22 mouse cellular contexts compared by ENCODE assay signal in the genomic region with DNA sequence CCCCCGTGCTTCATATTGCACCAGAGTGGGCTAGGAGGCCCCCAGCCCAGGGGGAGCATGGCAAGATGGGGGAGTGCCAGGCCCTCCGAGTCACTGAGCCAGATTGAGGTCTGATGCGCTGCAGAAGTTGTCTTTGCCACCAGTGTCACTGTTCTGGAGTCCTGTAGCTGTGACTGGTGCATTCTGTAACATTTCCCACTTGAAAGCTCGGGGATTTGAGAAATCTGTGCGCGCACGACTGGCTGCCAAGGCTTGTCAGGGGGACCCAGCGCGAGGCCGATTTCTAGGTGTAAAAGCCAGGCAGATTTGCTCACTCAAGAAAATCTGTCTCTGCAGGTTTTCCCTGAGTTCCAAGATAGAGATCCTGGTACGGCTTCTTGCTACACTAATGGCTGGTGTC. TPM values are rescaled to one million over a fixed set of nuclear protein-coding genes. Genes with fewer than 3 reads are reported as not detected.
DNase-seq lines count a peak whose midpoint lies in the region; ATAC-seq lines count a peak whose summit lies in the region.
"Had no signal": no experiment of that assay in that cellular context is flagged by ENCODE, and none has a peak within 500 bp of the region (broad histone marks: within the 10 kb centered on the region; RNA-seq: fewer than 3 reads in every experiment).

No protein-coding gene starts in this region.

- H3K27ac ChIP-seq in midbrain, embryonic 14.5 days (replicated peaks; ENCODE audit: low read depth, low read length) = 0 out of 2 replicates have a peak overlapping the region, but pooled peaks have one; percentile 32
- H3K27ac ChIP-seq in midbrain, embryonic 11.5 days (ENCODE audit: low read depth, low read length) = no peak overlapping the region
- H3K27ac ChIP-seq in embryonic facial prominence, embryonic 10.5 days (replicated peaks) = peak overlapping the region; percentile 37
- H3K27ac ChIP-seq in limb, embryonic 10.5 days = peak overlapping the region; percentile 19; the same call in 1 of the 2 replicates
- H3K27ac ChIP-seq: embryonic facial prominence, embryonic 15.5 days; heart, adult 2 months; heart, embryonic 15.5 days; stomach, postnatal 0 days had no signal

- no peak overlapping the region for H3K4me2 ChIP-seq in midbrain, embryonic 14.5 days (ENCODE audit: low read length)
- no peak overlapping the region for H3K4me2 ChIP-seq in midbrain, embryonic 11.5 days
- H3K4me2 ChIP-seq: embryonic facial prominence, embryonic 15.5 days; heart, embryonic 15.5 days had no signal

- 62% methylated on average over 11 of the region's 11 CpGs for WGBS in midbrain, embryonic 14.5 days
- WGBS in midbrain, embryonic 11.5 days = 74% methylated on average over 11 of the region's 11 CpGs
- 74% methylated on average over 11 of the region's 11 CpGs for WGBS in embryonic facial prominence, embryonic 10.5 days
- 83% methylated on average over 11 of the region's 11 CpGs for WGBS in limb, embryonic 10.5 days

- no peaks in the 10 kb centered on the region for H3K36me3 ChIP-seq in midbrain, embryonic 14.5 days (ENCODE audit: control insufficient read depth, insufficient read depth, low read length)
- H3K36me3 ChIP-seq in midbrain, embryonic 11.5 days (ENCODE audit: control insufficient read depth, insufficient read depth, low read length) = no peaks in the 10 kb centered on the region
- H3K36me3 ChIP-seq in embryonic facial prominence, embryonic 10.5 days (replicated peaks) = no peaks in the 10 kb centered on the region
- no peaks in the 10 kb centered on the region for H3K36me3 ChIP-seq in limb, embryonic 10.5 days
- H3K36me3 ChIP-seq: embryonic facial prominence, embryonic 15.5 days; heart, embryonic 15.5 days had no signal

- no peaks in the 10 kb centered on the region for H3K9me3 ChIP-seq in midbrain, embryonic 14.5 days (ENCODE audit: control insufficient read depth, low read length)
- H3K9me3 ChIP-seq in midbrain, embryonic 11.5 days (ENCODE audit: control insufficient read depth, low read length) = no peaks in the 10 kb centered on the region
- no peaks in the 10 kb centered on the region for H3K9me3 ChIP-seq in embryonic facial prominence, embryonic 10.5 days
- H3K9me3 ChIP-seq in limb, embryonic 10.5 days (replicated peaks) = no peaks in the 10 kb centered on the region
- H3K9me3 ChIP-seq: embryonic facial prominence, embryonic 15.5 days; heart, embryonic 15.5 days had no signal

- peak; percentile 11 to 12 for DNase-seq in frontal cortex, postnatal 36 days (ENCODE audit: low spot score in 2 of 2)
- no peak for DNase-seq in frontal cortex, postnatal 14 days (ENCODE audit: low spot score in 2 of 2)
- peak; percentile 53 for DNase-seq in midbrain, embryonic 14.5 days
- no peak for DNase-seq in midbrain, embryonic 11.5 days (ENCODE audit: low spot score, missing footprints)
- DNase-seq in embryonic facial prominence, embryonic 10.5 days (ENCODE audit: low spot score) = no peak
- no peak for DNase-seq in limb, embryonic 10.5 days (ENCODE audit: low spot score)
- DNase-seq in gastrocnemius, adult 18-20 months (ENCODE audit: low spot score) = no peak
- DNase-seq: adrenal gland, postnatal 14 days; cerebellum, adult 9-10 months; gastrocnemius, postnatal 14 days; heart, adult 2 months; kidney, adult 18-20 months; kidney, postnatal 10 days; lung, adult 2 months; lung, postnatal 4 days; thymus, postnatal 14 days had no signal

- no peaks in the 10 kb centered on the region for H3K27me3 ChIP-seq in midbrain, embryonic 14.5 days (ENCODE audit: control insufficient read depth, insufficient read depth, low read length)
- H3K27me3 ChIP-seq in midbrain, embryonic 11.5 days (ENCODE audit: control insufficient read depth, insufficient read depth, low read length) = no peaks in the 10 kb centered on the region
- H3K27me3 ChIP-seq in embryonic facial prominence, embryonic 10.5 days (replicated peaks; ENCODE audit: low read depth, poor library complexity, severe bottlenecking) = no peaks in the 10 kb centered on the region
- H3K27me3 ChIP-seq in limb, embryonic 10.5 days (ENCODE audit: low read depth, poor library complexity, severe bottlenecking) = no peaks in the 10 kb centered on the region
- H3K27me3 ChIP-seq: embryonic facial prominence, embryonic 15.5 days; heart, embryonic 15.5 days; Patski had no signal

- 0 out of 2 replicates have a peak overlapping the region, but pooled peaks have one; percentile 9 for H3K9ac ChIP-seq in midbrain, embryonic 14.5 days (replicated peaks; ENCODE audit: low read length)
- H3K9ac ChIP-seq in midbrain, embryonic 11.5 days (ENCODE audit: low read length) = no peak overlapping the region
- H3K9ac ChIP-seq: embryonic facial prominence, embryonic 15.5 days; heart, embryonic 15.5 days had no signal

- H3K4me1 ChIP-seq in midbrain, embryonic 14.5 days (ENCODE audit: control insufficient read depth, insufficient read depth, low read length) = 0 out of 2 replicates have a peak, but pooled peaks cover 11% of the 10 kb centered on the region
- 0 out of 2 replicates have a peak, but pooled peaks cover 5% of the 10 kb centered on the region for H3K4me1 ChIP-seq in midbrain, embryonic 11.5 days (ENCODE audit: control insufficient read depth, insufficient read depth, low read length)
- H3K4me1 ChIP-seq in embryonic facial prominence, embryonic 10.5 days = peaks cover 44% of the 10 kb centered on the region
- peaks cover 25% of the 10 kb centered on the region for H3K4me1 ChIP-seq in limb, embryonic 10.5 days

- ATAC-seq in midbrain, embryonic 14.5 days (ENCODE audit: low FRiP score, low TSS enrichment) = no peak
- ATAC-seq in midbrain, embryonic 11.5 days (ENCODE audit: low FRiP score) = no peak
- no peak for ATAC-seq in monocyte, adult 5-6 weeks (replicated peaks; ENCODE audit: insufficient number of reproducible peaks, low FRiP score, low TSS enrichment, poor library complexity, severe bottlenecking)
- ATAC-seq: activated CD4-positive, CD25-positive, alpha-beta regulatory T cell, adult 4 months; Patski had no signal

- no peak overlapping the region for H3K4me3 ChIP-seq in midbrain, embryonic 14.5 days (replicated peaks; ENCODE audit: low read depth, low read length)
- H3K4me3 ChIP-seq in midbrain, embryonic 11.5 days (ENCODE audit: low read depth, low read length) = no peak overlapping the region
- H3K4me3 ChIP-seq in embryonic facial prominence, embryonic 10.5 days = no peak overlapping the region
- H3K4me3 ChIP-seq in limb, embryonic 10.5 days = no peak overlapping the region
- H3K4me3 ChIP-seq: embryonic facial prominence, embryonic 15.5 days; heart, adult 2 months; heart, embryonic 15.5 days had no signal

RNA-seq across cellular contexts. Expression of a gene that starts 16.9 kb away (rescaled TPM):
- 34.3 and 41.1 TPM in 2 replicates for polyA plus RNA-seq in midbrain, embryonic 14.5 days (2014; fragmentation: Nextera tagmentation; extraction: Ambion mirVana)
- 19.6 and 20.4 TPM in 2 replicates for polyA plus RNA-seq in midbrain, embryonic 11.5 days (2014; fragmentation: Nextera tagmentation; extraction: Ambion mirVana)
- polyA plus RNA-seq in embryonic facial prominence, embryonic 10.5 days (2016; fragmentation: Nextera tagmentation; extraction: Ambion mirVana) = 24.3 and 26.8 TPM in 2 replicates
- polyA plus RNA-seq in limb, embryonic 10.5 days (2016; fragmentation: Nextera tagmentation; extraction: Ambion mirVana) = 12.8 and 14.5 TPM in 2 replicates
- total RNA-seq in monocyte, adult 5-6 weeks (2017) = 3.0 to 6.0 TPM (median 3.9 TPM) in 3 replicates
- 1 to 10 TPM in 1 of 2 experiments, under 1 TPM in 1; 0.89 to 1.0 TPM for total RNA-seq in gastrocnemius, adult 18-20 months (2021)

Comparison
In these comparisons a context has a peak if more than half of its experiments do, and no peak if none do; other contexts are left out.
1. DNase-seq: peak in frontal cortex, postnatal 36 days (2 of 2) and midbrain, embryonic 14.5 days (single experiment); none in frontal cortex, postnatal 14 days (0 of 2), midbrain, embryonic 11.5 days (single experiment), embryonic facial prominence, embryonic 10.5 days (single experiment), limb, embryonic 10.5 days (single experiment) and gastrocnemius, adult 18-20 months (single experiment).